Mouse (Mus musculus) neural tube, embryonic 11.5 days (tissue): Measurements from ENCODE around the gene Macrod2. TPM values are rescaled to one million over a fixed set of nuclear protein-coding genes. Genes with fewer than 3 reads are reported as not detected.

Source experiments
- ATAC-seq: fragments of 200-750 bp; cut with Nextera tagmentation; 2 replicates; pipeline ENCODE4 v1.8.0; 2017; ENCODE audit warnings: moderate number of reproducible peaks, mild to moderate bottlenecking, moderate TSS enrichment, moderate library complexity; ENCODE audit not compliant: insufficient read depth, low FRiP score, low TSS enrichment
- DNase-seq: peaks from one replicate; pipeline ENCODE4 v3.0.0-alpha.2; 2015; ENCODE audit warnings: low spot score
- H3K27ac ChIP-seq: fragments of 300-500 bp; sonication (generic); 2 replicates; pipeline ENCODE4 v1.5.1; 2014; ENCODE audit warnings: low read depth, mild to moderate bottlenecking, low read length
- H3K27me3 ChIP-seq: fragments of 300-500 bp; sonication (generic); 2 replicates; pipeline ENCODE4 v1.6.1; 2014; ENCODE audit warnings: mild to moderate bottlenecking, low read length, mixed read lengths; ENCODE audit not compliant: control insufficient read depth, insufficient read depth
- H3K36me3 ChIP-seq: fragments of 300-500 bp; sonication (generic); 2 replicates; pipeline ENCODE4 v1.6.1; 2014; ENCODE audit warnings: mild to moderate bottlenecking, low read length, moderate library complexity, mixed read lengths; ENCODE audit not compliant: control insufficient read depth, insufficient read depth
- H3K4me1 ChIP-seq: fragments of 300-500 bp; sonication (generic); 2 replicates; pipeline ENCODE4 v1.6.1; 2014; ENCODE audit warnings: low read length, mixed read lengths; ENCODE audit not compliant: control insufficient read depth, insufficient read depth
- H3K4me2 ChIP-seq: fragments of 300-500 bp; sonication (generic); 2 replicates; pipeline ENCODE4 v1.6.1; 2014; ENCODE audit warnings: low read depth, mild to moderate bottlenecking, moderate library complexity
- H3K4me3 ChIP-seq: fragments of 300-500 bp; sonication (generic); 2 replicates; pipeline ENCODE4 v1.5.1; 2014; ENCODE audit warnings: low read depth, low read length
- H3K9ac ChIP-seq: fragments of 300-500 bp; sonication (generic); 2 replicates; pipeline ENCODE4 v1.6.1; 2014; ENCODE audit warnings: mild to moderate bottlenecking, low read length
- H3K9me3 ChIP-seq: fragments of 300-500 bp; sonication (generic); 2 replicates; pipeline ENCODE4 v1.6.1; 2016; ENCODE audit warnings: low read length; ENCODE audit not compliant: control insufficient read depth
- WGBS: fragments of 180-500 bp; shearing (Covaris S2); extraction: QIAGEN DNeasy Blood & Tissue Kit; methylation state at CpG from one replicate; pipeline ENCODE4 v1.1.7; 2014; 5-methylcytosine and 5-hydroxymethylcytosine counted together
- polyA plus RNA-seq: library from polyadenylated mRNA; unstranded; fragments of >200 nt; fragmentation: Nextera tagmentation; extraction: Ambion mirVana; gene quantifications from 2 replicates; pipeline ENCODE4 v1.2.1, GENCODE M21; 2014

Macrod2 gene
- polyA plus RNA-seq, 1 experiment from 2014 or later, result 46.0 TPM

- Histone ChIP-seq H3K4me3 (no peak overlapping the region), H3K36me3 (no peaks in the 10 kb centered on the region), H3K4me2 (no peak overlapping the region), H3K9ac (no peak overlapping the region), H3K27me3 (no peaks in the 10 kb centered on the region), H3K4me1 (no peaks in the 10 kb centered on the region), H3K9me3 (no peaks in the 10 kb centered on the region), H3K27ac (no peak overlapping the region)
- ATAC-seq (no peak), DNase-seq (no peak)
- WGBS, result 19% methylated on average over 5 of the region's 5 CpGs
Measured at GRCm38 (mm10) chr2:141234724-141235453, 839.8 kb downstream of the Macrod2 start.

GRCm38 (mm10) chr2:141247680-141248079, 852.6 kb downstream of the Macrod2 start:
- no peak overlapping the region for H3K4me2 ChIP-seq
- no peak for ATAC-seq
- no peaks in the 10 kb centered on the region for H3K36me3 ChIP-seq
- no peak overlapping the region for H3K9ac ChIP-seq
- no peaks in the 10 kb centered on the region for H3K27me3 ChIP-seq
- H3K9me3 ChIP-seq, result no peaks in the 10 kb centered on the region
- WGBS, result 94% methylated on average over 2 of the region's 2 CpGs
- DNase-seq, result no peak
- no peaks in the 10 kb centered on the region for H3K4me1 ChIP-seq
- H3K4me3 ChIP-seq, result no peak overlapping the region
- no peak overlapping the region for H3K27ac ChIP-seq

- no peaks in the 10 kb centered on the region for H3K36me3 ChIP-seq
- WGBS, result 80% methylated on average over 4 of the region's 4 CpGs
- ATAC-seq, result no peak
- H3K9me3 ChIP-seq, result no peaks in the 10 kb centered on the region
- no peaks in the 10 kb centered on the region for H3K27me3 ChIP-seq
- H3K4me3 ChIP-seq, result no peak overlapping the region
- no peak for DNase-seq
- H3K9ac ChIP-seq, result no peak overlapping the region
- no peak overlapping the region for H3K4me2 ChIP-seq
- no peaks in the 10 kb centered on the region for H3K4me1 ChIP-seq
- no peak overlapping the region for H3K27ac ChIP-seq
Measured at GRCm38 (mm10) chr2:141264582-141264981, 869.5 kb downstream of the Macrod2 start.

- H3K4me1 ChIP-seq, result no peaks in the 10 kb centered on the region
- H3K9me3 ChIP-seq, result no peaks in the 10 kb centered on the region
- H3K27ac ChIP-seq, result no peak overlapping the region
- DNase-seq, result no peak
- H3K4me3 ChIP-seq, result no peak overlapping the region
- no peak overlapping the region for H3K9ac ChIP-seq
- ATAC-seq, result no peak
- H3K4me2 ChIP-seq, result no peak overlapping the region
- H3K36me3 ChIP-seq, result no peaks in the 10 kb centered on the region
- no peaks in the 10 kb centered on the region for H3K27me3 ChIP-seq
Measured at GRCm38 (mm10) chr2:141266591-141266990, 871.5 kb downstream of the Macrod2 start.

- Histone ChIP-seq H3K4me3 (no peak overlapping the region), H3K27me3 (no peaks in the 10 kb centered on the region), H3K9me3 (no peaks in the 10 kb centered on the region), H3K9ac (no peak overlapping the region), H3K27ac (no peak overlapping the region), H3K4me2 (no peak overlapping the region), H3K4me1 (no peaks in the 10 kb centered on the region), H3K36me3 (no peaks in the 10 kb centered on the region)
- WGBS, result 59% methylated on average over 4 of the region's 4 CpGs
- DNase-seq (no peak), ATAC-seq (no peak)
Measured at GRCm38 (mm10) chr2:141271541-141271940, 876.4 kb downstream of the Macrod2 start.

GRCm38 (mm10) chr2:141272966-141273365, 877.9 kb downstream of the Macrod2 start:
- Histone ChIP-seq H3K4me3 (no peak overlapping the region), H3K27ac (no peak overlapping the region), H3K36me3 (no peaks in the 10 kb centered on the region), H3K27me3 (no peaks in the 10 kb centered on the region), H3K4me2 (no peak overlapping the region), H3K9me3 (no peaks in the 10 kb centered on the region), H3K9ac (no peak overlapping the region), H3K4me1 (no peaks in the 10 kb centered on the region)
- DNase-seq, result no peak
- whole genome bisulfite sequencing, result 74% methylated on average over 4 of the region's 4 CpGs
- no peak for ATAC-seq

GRCm38 (mm10) chr2:141274262-141274661, 879.2 kb downstream of the Macrod2 start:
- ATAC-seq (no peak), DNase-seq (no peak)
- Histone ChIP-seq H3K4me1 (no peaks in the 10 kb centered on the region), H3K36me3 (no peaks in the 10 kb centered on the region), H3K4me2 (no peak overlapping the region), H3K4me3 (no peak overlapping the region), H3K27me3 (no peaks in the 10 kb centered on the region), H3K9ac (no peak overlapping the region), H3K27ac (no peak overlapping the region), H3K9me3 (no peaks in the 10 kb centered on the region)
- 79% methylated on average over 2 of the region's 2 CpGs for WGBS

- no peak overlapping the region for H3K4me3 ChIP-seq
- 72% methylated on average over 5 of the region's 5 CpGs for WGBS
- H3K27me3 ChIP-seq, result no peaks in the 10 kb centered on the region
- no peaks in the 10 kb centered on the region for H3K4me1 ChIP-seq
- no peak overlapping the region for H3K9ac ChIP-seq
- no peak overlapping the region for H3K27ac ChIP-seq
- DNase-seq (no peak), ATAC-seq (no peak)
- H3K4me2 ChIP-seq, result no peak overlapping the region
- H3K36me3 ChIP-seq, result no peaks in the 10 kb centered on the region
- H3K9me3 ChIP-seq, result no peaks in the 10 kb centered on the region
Measured at GRCm38 (mm10) chr2:141279130-141279698, 884.1 kb downstream of the Macrod2 start.

- ATAC-seq (no peak), DNase-seq (no peak)
Measured at GRCm38 (mm10) chr2:141280817-141281216, 885.7 kb downstream of the Macrod2 start.

More at GRCm38 (mm10) chr2:141280817-141281216, 885.7 kb downstream of the Macrod2 start:
- Histone ChIP-seq H3K4me2 (no peak overlapping the region), H3K9me3 (no peaks in the 10 kb centered on the region), H3K27me3 (no peaks in the 10 kb centered on the region), H3K9ac (no peak overlapping the region), H3K4me1 (no peaks in the 10 kb centered on the region), H3K27ac (no peak overlapping the region), H3K4me3 (no peak overlapping the region), H3K36me3 (no peaks in the 10 kb centered on the region)
- WGBS, result 84% methylated on average over 1 of the region's 1 CpGs
